Mouse (Mus musculus) sigmoid colon, adult 10 weeks (tissue): ENCODE results near the gene Ocln. TPM values are rescaled to one million over a fixed set of nuclear protein-coding genes. Genes with fewer than 3 reads are reported as not detected.

ENCODE experiments used
- polyA plus RNA-seq: library from polyadenylated mRNA; stranded (reverse); fragments of 350-450 nt; fragmentation: Illumina TruSeq; extraction: RNeasy Lipid Tissue Mini Kit (QIAGEN cat#74804); gene quantifications from one replicate; pipeline ENCODE4 v1.2.3, GENCODE M21; 2014; ENCODE audit warnings: low read depth, low replicate concordance

Ocln gene
- polyA plus RNA-seq, result 192 TPM

DNA sequence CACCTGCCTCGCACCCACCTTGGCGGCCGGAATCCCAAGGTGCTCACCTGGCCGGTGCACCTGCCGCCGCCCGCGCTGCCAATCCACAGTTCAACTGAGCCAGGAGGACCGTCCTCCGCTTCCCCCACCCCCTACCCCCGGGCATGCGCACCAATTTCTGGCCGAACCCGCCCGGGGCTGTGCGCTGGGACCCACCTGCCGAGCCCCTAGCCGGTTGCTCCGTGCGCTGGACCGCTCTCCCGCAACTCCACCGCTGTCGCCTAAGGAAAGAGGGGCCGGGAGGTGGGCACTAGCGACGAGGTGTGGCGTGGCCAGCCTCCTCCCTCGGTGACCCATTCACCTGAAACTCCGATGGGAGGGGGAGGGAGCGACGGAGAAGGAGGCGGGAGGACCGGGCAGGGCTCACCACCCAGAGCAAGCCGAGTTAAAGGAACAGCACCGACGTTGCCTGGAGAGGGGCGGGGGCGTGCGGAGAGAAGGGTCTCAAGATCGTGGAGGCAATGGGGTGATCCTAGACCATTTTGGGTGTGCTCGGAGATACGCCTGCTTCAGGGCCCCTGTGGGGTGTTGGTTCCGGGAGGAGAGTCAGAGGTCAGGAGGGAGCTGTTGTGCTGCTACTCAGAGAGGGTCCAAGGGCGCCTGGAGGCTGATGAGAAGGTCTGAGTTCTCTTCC lies at the start of gene Ocln:
Gene Ocln (minus strand): TSS at position 350 of the 673 bp plus-strand sequence.

GRCm38 (mm10) chr13:100492061-100492787 lies 60.3 kb downstream of the Ocln start, which contains the start of gene Gtf2h2:
Gene Gtf2h2 (minus strand): TSS chr13:100492579.

DNA sequence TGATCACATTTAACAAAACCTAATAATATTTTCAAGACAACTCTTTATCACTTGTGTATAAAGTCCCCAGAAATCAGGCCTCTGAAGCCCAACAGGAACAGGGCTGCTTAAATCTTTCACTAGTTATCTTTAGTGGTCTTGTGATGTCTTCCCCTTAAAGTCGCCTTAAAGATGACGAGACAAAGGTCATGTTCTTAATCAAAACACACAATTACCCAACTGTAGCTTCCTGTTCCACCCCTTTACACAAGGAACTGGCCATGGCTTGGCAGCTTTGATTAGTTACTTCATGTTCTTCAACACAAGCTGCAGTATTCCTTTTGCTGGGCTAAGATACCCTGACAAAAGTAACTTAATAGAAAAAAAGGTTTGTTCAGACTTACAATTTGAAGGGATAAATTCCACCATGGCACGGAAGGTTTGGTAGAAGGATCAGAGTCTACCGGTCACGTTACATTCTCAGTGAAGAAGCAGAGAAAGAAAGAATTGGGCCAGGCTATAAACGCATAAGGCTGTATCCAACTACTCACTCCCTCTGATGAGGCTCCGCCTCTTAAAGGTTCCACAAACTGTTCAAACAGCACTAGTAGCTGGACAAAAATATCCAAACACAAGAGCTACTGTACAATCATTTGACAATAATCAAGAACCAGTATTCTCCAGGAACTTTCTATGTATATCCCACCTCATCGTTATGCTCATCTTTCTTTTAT lies 99.9 kb downstream of the Ocln start, which contains the start of gene Naip1:
Gene Naip1 (minus strand): TSS at position 455 of the 713 bp plus-strand sequence.

Other genes starting within 250 kb of the Ocln start
- 129 TPM for gene Naip6, start 235.0 kb downstream of the Ocln start, polyA plus RNA-seq
- gene Naip1, start 99.8 kb downstream of the Ocln start, polyA plus RNA-seq, result 235 TPM
- gene Gtf2h2, start 60.1 kb downstream of the Ocln start, polyA plus RNA-seq, result 85.2 TPM
- gene Marveld2, start 64.3 kb upstream of the Ocln start, polyA plus RNA-seq, result 29.9 TPM
- 130 TPM for gene Ak6, start 98.3 kb upstream of the Ocln start, polyA plus RNA-seq
- gene Rad17, start 98.3 kb upstream of the Ocln start, polyA plus RNA-seq, result 53.6 TPM
- 8.7 TPM for gene Taf9, start 98.9 kb upstream of the Ocln start, polyA plus RNA-seq
- gene Ccdc125, start 117.0 kb upstream of the Ocln start, polyA plus RNA-seq, result 7.8 TPM
- 51.2 TPM for gene Cdk7, start 178.2 kb upstream of the Ocln start, polyA plus RNA-seq
- gene Mrps36, start 191.9 kb upstream of the Ocln start, polyA plus RNA-seq, result 108 TPM
- 8.2 TPM for gene Cenph, start 223.2 kb upstream of the Ocln start, polyA plus RNA-seq
- gene Ccnb1, start 233.9 kb upstream of the Ocln start, polyA plus RNA-seq, result 22.2 TPM